Mouse (Mus musculus): Measurements from ENCODE around the gene Dynlt1c.
"Not testable (repeated sequence)": the region's sequence is repeated elsewhere in the genome, so short reads cannot be mapped to it uniquely, and the experiment has no call there.

DNA sequence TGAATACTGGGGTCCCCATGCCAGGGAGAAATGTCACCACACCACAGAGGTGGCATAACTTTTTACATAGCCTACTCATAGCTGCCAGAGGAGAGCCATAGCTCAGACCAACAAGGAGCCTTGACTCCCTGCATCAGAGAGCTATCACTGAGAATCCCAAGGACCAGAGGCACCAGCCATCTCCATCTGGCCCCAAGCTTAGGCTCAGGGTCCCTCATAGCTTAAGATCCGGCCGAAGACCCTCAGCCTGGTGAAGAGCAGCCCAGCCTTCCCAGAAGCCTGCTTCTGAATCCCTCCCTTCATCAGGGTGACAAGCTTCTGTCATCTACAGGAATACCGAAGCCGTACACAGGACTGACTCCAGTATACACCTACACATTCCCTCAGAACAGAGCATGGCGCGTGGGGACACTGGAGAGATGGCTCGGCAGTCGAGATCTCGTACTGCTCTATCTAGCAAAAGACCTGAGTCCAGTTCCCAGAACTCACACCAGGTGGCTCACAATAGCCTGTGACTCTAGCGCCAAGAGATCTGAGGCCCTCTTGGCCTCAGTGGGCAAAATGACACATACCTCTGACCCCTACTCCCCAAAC, 38.7 kb downstream of the Dynlt1c start:
- TF ChIP-seq CTCF (IDR thresholded peaks at IDR 0.05; ENCODE audit: low read depth, low read length); POLR2A (IDR thresholded peaks at IDR 0.05; ENCODE audit: extremely low read depth, insufficient read depth, low read length): not testable (repeated sequence)
